Mouse (Mus musculus): ENCODE results near the gene Ranbp3l. TPM values are rescaled to one million over a fixed set of nuclear protein-coding genes. Genes with fewer than 3 reads are reported as not detected.

Gene Ranbp3l
- polyA plus RNA-seq, 1 experiment = 7.5 TPM

- TF ChIP-seq POLR2A (IDR thresholded peaks at IDR 0.05; ENCODE audit: borderline replicate concordance, extremely low read depth, insufficient read depth, insufficient read length, poor library complexity, severe bottlenecking) (no peak), CTCF (IDR thresholded peaks at IDR 0.05; ENCODE audit: borderline replicate concordance, extremely low read depth, insufficient read depth, insufficient read length) (no peak)
- no peak for DNase-seq (ENCODE audit: low read depth)
Observed at GRCm38 (mm10) chr15:9106303-9107074, 138.7 kb downstream of the Ranbp3l start.

DNA sequence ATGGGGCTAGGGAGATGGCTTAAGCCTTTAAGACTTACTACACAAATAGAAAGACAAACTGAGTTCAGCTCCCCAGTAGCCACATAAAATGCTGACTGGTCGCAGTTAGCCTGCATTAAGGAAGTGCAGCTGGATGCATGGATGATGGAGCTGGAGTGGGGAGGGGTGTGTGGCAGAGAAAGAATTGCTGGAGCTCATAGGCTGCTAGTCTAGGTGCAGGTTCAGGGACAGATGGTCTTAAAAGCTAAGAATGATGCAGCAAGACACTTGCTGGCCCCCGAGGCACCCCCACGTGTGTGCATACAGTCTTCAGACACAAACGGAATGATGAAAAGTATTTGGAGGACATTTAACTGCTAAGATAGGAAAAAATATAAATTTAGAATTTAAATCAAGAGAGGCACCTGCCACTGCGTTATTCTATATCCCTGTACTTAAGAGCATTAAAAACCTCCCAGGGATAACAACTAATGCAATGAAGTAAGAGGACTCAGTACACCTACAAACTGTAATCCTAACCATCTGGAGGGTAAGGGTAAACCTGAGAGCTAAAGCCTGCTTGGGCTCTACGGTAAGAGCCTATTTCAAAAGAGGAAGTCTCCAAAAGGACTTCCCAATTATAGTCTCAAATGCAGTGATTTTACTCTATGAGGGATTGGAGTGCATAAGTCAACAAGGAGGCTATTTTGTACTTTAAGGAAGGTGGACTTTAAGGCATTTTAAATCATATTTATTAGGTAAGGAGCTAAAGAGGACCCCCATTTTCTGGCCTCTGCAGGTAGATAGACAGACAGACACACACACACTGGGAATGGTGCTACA lies 143.0 kb downstream of the Ranbp3l start:
- TF ChIP-seq POLR2A (IDR thresholded peaks at IDR 0.05; ENCODE audit: borderline replicate concordance, extremely low read depth, insufficient read depth, insufficient read length, poor library complexity, severe bottlenecking) (no peak), CTCF (IDR thresholded peaks at IDR 0.05; ENCODE audit: borderline replicate concordance, extremely low read depth, insufficient read depth, insufficient read length) (no peak)
- DNase-seq (ENCODE audit: low read depth) = no peak

DNA sequence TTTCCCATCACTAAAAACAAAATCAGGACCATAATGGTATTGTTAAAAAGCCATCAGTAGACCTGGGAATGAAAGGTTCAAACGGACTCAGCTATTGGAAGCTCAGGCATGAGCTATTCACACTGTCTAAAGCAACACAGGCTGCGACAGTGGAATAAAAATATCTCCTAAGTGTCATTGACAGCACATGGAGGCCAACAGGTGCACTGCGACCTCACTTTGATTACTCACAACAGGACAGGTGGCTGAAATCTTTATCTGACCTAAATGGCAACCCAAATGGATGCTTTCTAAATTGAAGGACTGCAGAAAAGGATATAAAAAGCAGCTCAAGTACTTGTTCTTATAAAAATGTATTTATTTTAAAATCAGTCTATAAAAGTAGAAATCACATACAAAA lies 143.9 kb downstream of the Ranbp3l start:
- TF ChIP-seq CTCF (IDR thresholded peaks at IDR 0.05; ENCODE audit: borderline replicate concordance, extremely low read depth, insufficient read depth, insufficient read length) (no peak), POLR2A (IDR thresholded peaks at IDR 0.05; ENCODE audit: borderline replicate concordance, extremely low read depth, insufficient read depth, insufficient read length, poor library complexity, severe bottlenecking) (no peak)
- no peak for DNase-seq (ENCODE audit: low read depth)

DNA sequence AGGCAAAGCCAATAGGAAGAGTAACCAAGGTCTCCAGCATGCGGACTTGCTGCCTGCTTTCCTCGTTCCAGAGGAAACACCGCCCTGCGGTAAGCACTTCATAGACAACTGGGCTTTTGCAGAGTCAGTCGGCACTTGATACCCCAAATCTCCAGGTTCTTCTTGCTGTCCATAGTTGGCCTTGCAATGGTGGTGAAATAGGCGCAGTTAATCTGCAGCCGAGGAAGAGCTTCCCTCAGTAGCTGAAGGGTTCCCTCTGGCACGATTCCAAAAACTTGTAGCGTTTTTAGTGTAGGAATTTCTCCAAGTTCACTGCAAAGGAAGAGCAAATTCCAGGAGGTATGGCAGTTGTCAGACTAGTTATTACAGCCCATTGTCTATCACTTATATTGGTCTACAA lies 145.8 kb downstream of the Ranbp3l start:
- no peak for DNase-seq (ENCODE audit: low read depth)
- TF ChIP-seq POLR2A (IDR thresholded peaks at IDR 0.05; ENCODE audit: borderline replicate concordance, extremely low read depth, insufficient read depth, insufficient read length, poor library complexity, severe bottlenecking) (no peak), CTCF (IDR thresholded peaks at IDR 0.05; ENCODE audit: borderline replicate concordance, extremely low read depth, insufficient read depth, insufficient read length) (no peak)

DNA sequence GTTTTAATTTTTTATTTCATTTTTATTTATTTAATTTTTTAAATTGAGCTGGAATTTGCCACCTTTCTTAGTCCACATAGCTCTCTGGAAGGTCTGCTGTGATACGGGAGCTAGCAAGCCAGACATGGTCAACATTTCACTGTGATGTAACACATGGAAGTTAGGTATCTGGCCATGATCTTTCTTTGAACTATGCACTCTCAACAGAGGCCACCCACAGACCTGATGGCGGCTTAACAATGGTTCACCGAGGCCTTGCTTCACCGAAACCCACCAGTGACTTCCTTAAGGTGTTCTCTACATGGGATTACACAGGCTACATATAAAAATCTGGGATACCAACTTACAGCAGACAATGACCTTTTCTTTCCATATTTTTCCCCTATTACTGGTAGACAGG lies 146.4 kb downstream of the Ranbp3l start:
- no peak for TF ChIP-seq POLR2A (IDR thresholded peaks at IDR 0.05; ENCODE audit: borderline replicate concordance, extremely low read depth, insufficient read depth, insufficient read length, poor library complexity, severe bottlenecking)
- TF ChIP-seq CTCF (IDR thresholded peaks at IDR 0.05; ENCODE audit: borderline replicate concordance, extremely low read depth, insufficient read depth, insufficient read length) = no peak
- DNase-seq (ENCODE audit: low read depth) = no peak

DNA sequence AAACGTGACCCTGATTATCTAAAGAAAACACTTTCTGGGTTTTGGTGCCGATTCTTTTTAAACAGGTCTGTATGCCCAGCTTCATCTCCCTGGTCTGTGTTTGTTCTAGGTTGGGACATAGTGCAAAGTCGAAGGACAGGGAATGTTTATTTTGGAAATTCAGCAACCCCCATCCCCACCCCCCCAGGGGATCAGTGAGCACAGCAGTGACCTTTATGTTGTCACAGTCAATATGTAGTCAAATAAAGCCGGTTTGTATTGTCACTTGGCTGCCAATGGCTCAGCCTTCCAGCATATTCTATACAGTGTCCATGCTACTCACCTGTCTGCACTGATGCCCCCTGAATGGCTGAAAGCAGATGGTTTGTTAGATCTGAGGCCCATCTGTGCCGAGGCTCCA lies 146.8 kb downstream of the Ranbp3l start:
- TF ChIP-seq POLR2A (IDR thresholded peaks at IDR 0.05; ENCODE audit: borderline replicate concordance, extremely low read depth, insufficient read depth, insufficient read length, poor library complexity, severe bottlenecking) = no peak
- no peak for DNase-seq (ENCODE audit: low read depth)

Other genes with a start within 250 kb of the Ranbp3l start
- 24.0 and 31.8 TPM in 2 replicates for gene Nadk2, start 103.3 kb downstream of the Ranbp3l start, polyA plus RNA-seq (2012; rRNA removed)
- 11.0 and 14.5 TPM in 2 replicates for gene Lmbrd2, start 172.6 kb downstream of the Ranbp3l start, polyA plus RNA-seq (2012; rRNA removed)
- gene Skp2, start 187.5 kb downstream of the Ranbp3l start, polyA plus RNA-seq (2012; rRNA removed) = 10.9 and 15.7 TPM in 2 replicates

All from brain, embryonic 14.5 days (tissue).